Mouse (Mus musculus) stomach, embryonic 15.5 days (tissue): ENCODE data around the gene Alx1. TPM values are rescaled to one million over a fixed set of nuclear protein-coding genes. Genes with fewer than 3 reads are reported as not detected.

Source experiments
- ATAC-seq: fragments of 200-750 bp; cut with Nextera tagmentation; 2 replicates; pipeline ENCODE4 v1.8.0; 2017; ENCODE audit warnings: low read depth, moderate number of reproducible peaks, moderate TSS enrichment; ENCODE audit not compliant: insufficient read depth, low FRiP score
- H3K27ac ChIP-seq: fragments of 300-500 bp; sonication (generic); 2 replicates; pipeline ENCODE4 v1.5.1; 2015; ENCODE audit warnings: mild to moderate bottlenecking, inconsistent platforms
- H3K27me3 ChIP-seq: fragments of 300-500 bp; sonication (generic); replicated peaks from 2 replicates; pipeline ENCODE4 v1.6.1; 2015; ENCODE audit warnings: inconsistent platforms
- H3K36me3 ChIP-seq: fragments of 300-500 bp; sonication (generic); 2 replicates; pipeline ENCODE4 v1.6.1; 2015; ENCODE audit warnings: inconsistent platforms
- H3K4me1 ChIP-seq: fragments of 300-500 bp; sonication (generic); 2 replicates; pipeline ENCODE4 v1.6.1; 2015; ENCODE audit warnings: inconsistent platforms
- H3K4me2 ChIP-seq: fragments of 300-500 bp; sonication (generic); 2 replicates; pipeline ENCODE4 v1.6.1; 2015; ENCODE audit warnings: mild to moderate bottlenecking, inconsistent platforms
- H3K4me3 ChIP-seq: fragments of 300-500 bp; sonication (generic); replicated peaks from 2 replicates; pipeline ENCODE4 v1.5.1; 2015; ENCODE audit warnings: inconsistent platforms
- H3K9ac ChIP-seq: fragments of 300-500 bp; sonication (generic); 2 replicates; pipeline ENCODE4 v1.6.1; 2015; ENCODE audit warnings: inconsistent platforms
- H3K9me3 ChIP-seq: fragments of 300-500 bp; sonication (generic); 2 replicates; pipeline ENCODE4 v1.6.1; 2016; ENCODE audit warnings: inconsistent platforms
- WGBS: fragments of 180-500 bp; shearing (Covaris S2); methylation state at CpG from one replicate; pipeline ENCODE4 v1.1.7; 2015; 5-methylcytosine and 5-hydroxymethylcytosine counted together
- polyA plus RNA-seq: library from polyadenylated mRNA; unstranded; fragments of >200 nt; fragmentation: Nextera tagmentation; extraction: Ambion mirVana; gene quantifications from 2 replicates; pipeline ENCODE4 v1.2.1, GENCODE M21; 2015

Gene Alx1
- polyA plus RNA-seq, 1 experiment from 2014 or later: 0.12 TPM

- H3K27ac ChIP-seq: no peak overlapping the region
- H3K36me3 ChIP-seq: no peaks in the 10 kb centered on the region
- no peak for ATAC-seq
- 0 out of 2 replicates have a peak, but pooled peaks cover 2% of the 10 kb centered on the region for H3K27me3 ChIP-seq
- no peaks in the 10 kb centered on the region for H3K9me3 ChIP-seq
- H3K4me3 ChIP-seq: no peak overlapping the region
- H3K9ac ChIP-seq: no peak overlapping the region
- H3K4me1 ChIP-seq: no peaks in the 10 kb centered on the region
- no peak overlapping the region for H3K4me2 ChIP-seq
- 58% methylated on average over 2 of the region's 2 CpGs for WGBS
These were observed 27.5 kb downstream of the Alx1 start for GRCm38 (mm10) chr10:103002556-103002955.

- Histone ChIP-seq H3K36me3 (no peaks in the 10 kb centered on the region), H3K4me3 (no peak overlapping the region), H3K9me3 (no peaks in the 10 kb centered on the region), H3K4me2 (no peak overlapping the region), H3K27me3 (0 out of 2 replicates have a peak, but pooled peaks cover 2% of the 10 kb centered on the region), H3K27ac (no peak overlapping the region), H3K9ac (no peak overlapping the region), H3K4me1 (no peaks in the 10 kb centered on the region)
- ATAC-seq: no peak
- WGBS: 14% methylated on average over 8 of the region's 8 CpGs
These were observed 29.1 kb downstream of the Alx1 start for GRCm38 (mm10) chr10:103000902-103001301.

GRCm38 (mm10) chr10:102999584-102999983 is 30.4 kb downstream of the Alx1 start:
- Histone ChIP-seq H3K4me2 (no peak overlapping the region), H3K36me3 (no peaks in the 10 kb centered on the region), H3K27ac (no peak overlapping the region), H3K4me3 (no peak overlapping the region), H3K9ac (no peak overlapping the region), H3K9me3 (no peaks in the 10 kb centered on the region), H3K4me1 (no peaks in the 10 kb centered on the region), H3K27me3 (0 out of 2 replicates have a peak, but pooled peaks cover 2% of the 10 kb centered on the region)
- ATAC-seq: no peak

GRCm38 (mm10) chr10:102975106-102975505 is 54.9 kb downstream of the Alx1 start:
- Histone ChIP-seq H3K9me3 (no peaks in the 10 kb centered on the region), H3K4me2 (no peak overlapping the region), H3K27ac (no peak overlapping the region), H3K36me3 (no peaks in the 10 kb centered on the region), H3K27me3 (no peaks in the 10 kb centered on the region), H3K4me1 (no peaks in the 10 kb centered on the region), H3K4me3 (no peak overlapping the region), H3K9ac (no peak overlapping the region)
- WGBS: 67% methylated on average over 5 of the region's 5 CpGs
- ATAC-seq: no peak

- no peaks in the 10 kb centered on the region for H3K4me1 ChIP-seq
- no peak overlapping the region for H3K4me2 ChIP-seq
- H3K9ac ChIP-seq: no peak overlapping the region
- no peaks in the 10 kb centered on the region for H3K36me3 ChIP-seq
- H3K4me3 ChIP-seq: no peak overlapping the region
- 80% methylated on average over 2 of the region's 2 CpGs for WGBS
- H3K27ac ChIP-seq: no peak overlapping the region
- no peak for ATAC-seq
- no peaks in the 10 kb centered on the region for H3K27me3 ChIP-seq
- no peaks in the 10 kb centered on the region for H3K9me3 ChIP-seq
These were observed 70.4 kb downstream of the Alx1 start for GRCm38 (mm10) chr10:102959602-102960001.

Other genes with a start within 250 kb of the Alx1 start
- gene Lrriq1, start 206.1 kb upstream of the Alx1 start, polyA plus RNA-seq: 0.69 and 0.85 TPM in 2 replicates